Mouse (Mus musculus): ENCODE measurements at regions not wholly inside any gene's neighbourhood (a gene's known extent, or its start where the extent isn't known, plus 50 kb on each side); places are given as distances from the start of the nearest gene placed in this dataset.

GRCm38 (mm10) chr1:177323366-177323765, 65.4 kb upstream of the Akt3 start:
- DNase-seq, result no peak

DNA sequence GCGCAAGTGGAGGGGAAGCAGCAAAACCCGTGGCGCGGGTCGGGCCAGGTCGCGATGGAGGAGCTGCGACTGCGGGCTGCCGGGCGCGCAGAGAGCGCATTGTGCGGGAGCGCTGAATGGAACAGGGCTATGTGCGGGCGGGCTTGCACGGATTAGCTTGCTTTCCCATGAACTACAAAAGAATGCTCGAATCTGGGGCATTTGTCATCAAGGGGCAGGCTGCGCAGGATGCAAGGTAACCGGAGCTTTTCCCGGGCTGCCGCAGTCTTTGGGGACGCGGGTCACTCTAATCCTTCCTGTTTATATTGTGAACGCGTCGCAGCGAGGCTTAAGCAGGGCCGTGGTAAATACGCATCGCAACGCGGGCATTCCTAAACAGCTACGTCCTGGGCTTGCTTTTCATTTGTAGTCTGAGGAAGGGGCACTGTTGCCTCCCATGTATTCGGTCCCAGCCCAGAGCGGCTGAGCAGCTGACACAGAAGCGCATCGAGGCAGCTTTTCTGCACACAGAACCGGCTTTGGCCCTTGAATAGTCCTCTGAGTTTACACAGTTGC, 64.8 kb upstream of the Akt3 start:
- no peak for DNase-seq

GRCm38 (mm10) chr1:177322307-177322685, 64.3 kb upstream of the Akt3 start:
- DNase-seq, result no peak

- no peak for DNase-seq
Measured at GRCm38 (mm10) chr1:177321655-177322306, 63.8 kb upstream of the Akt3 start.

DNA sequence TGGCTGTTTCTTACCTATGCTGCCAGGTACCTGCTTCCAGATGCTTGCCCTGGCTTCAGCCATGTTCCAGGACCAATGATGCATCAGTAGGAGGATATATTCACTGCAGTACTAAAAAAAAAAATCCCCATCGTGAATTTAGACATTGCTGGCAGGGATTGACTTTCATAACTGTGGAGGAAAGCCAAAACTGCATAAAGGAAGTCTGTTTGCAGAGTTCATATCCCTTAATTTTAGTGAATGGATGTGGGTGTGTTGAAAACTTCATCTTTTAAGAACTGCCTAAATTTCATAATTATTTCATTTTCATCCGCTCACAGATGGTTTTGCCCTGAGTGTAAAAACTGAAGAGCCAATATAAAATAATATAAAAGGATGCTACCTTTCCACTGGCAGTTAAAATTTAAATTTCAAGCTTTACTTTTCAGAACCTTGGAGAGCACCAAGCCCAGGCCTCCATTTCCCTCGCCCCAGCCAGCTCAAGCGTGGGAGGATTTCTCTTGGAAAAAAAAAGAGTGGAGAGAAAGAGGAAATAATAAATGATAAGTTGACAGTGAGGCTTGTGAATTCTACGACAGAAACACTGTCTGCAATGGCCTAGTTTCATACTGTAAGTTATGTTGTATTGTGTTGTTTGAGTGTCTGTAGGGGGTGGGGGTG, 50.3 kb upstream of the Akt3 start:
- no peak for DNase-seq

All from kidney, postnatal 25 days (tissue).